Mouse (Mus musculus) right cerebral cortex, postnatal 25 days (tissue): ENCODE results near the gene Grin3b.

Experiments used
- DNase-seq: peaks from one replicate; pipeline ENCODE4 v3.0.0; 2022

Grin3b gene

GRCm38 (mm10) chr10:79968181-79968580 lies 2.3 kb upstream of the Grin3b start:
- no peak for DNase-seq

GRCm38 (mm10) chr10:79969124-79969568 lies 1.4 kb upstream of the Grin3b start:
- DNase-seq = no peak

GRCm38 (mm10) chr10:79971183-79971497 lies 625 bp downstream of the Grin3b start:
- no peak for DNase-seq

GRCm38 (mm10) chr10:79972831-79973230 lies 2.3 kb downstream of the Grin3b start:
- DNase-seq = no peak

- no peak for DNase-seq
Measured at GRCm38 (mm10) chr10:79974087-79974486, 3.6 kb downstream of the Grin3b start.

- DNase-seq = no peak
Measured at GRCm38 (mm10) chr10:79974668-79975067, 4.2 kb downstream of the Grin3b start.

GRCm38 (mm10) chr10:79976071-79976721 lies 5.7 kb downstream of the Grin3b start:
- no peak for DNase-seq

GRCm38 (mm10) chr10:79976722-79977107 lies 6.2 kb downstream of the Grin3b start:
- DNase-seq = no peak

GRCm38 (mm10) chr10:79977324-79977723 lies 6.8 kb downstream of the Grin3b start:
- DNase-seq = no peak

- no peak for DNase-seq
Measured at GRCm38 (mm10) chr10:79978061-79978460, 7.5 kb downstream of the Grin3b start.

- DNase-seq = no peak
Measured at GRCm38 (mm10) chr10:79979401-79980155, 9.1 kb downstream of the Grin3b start.

- no peak for DNase-seq
Measured at GRCm38 (mm10) chr10:79983205-79983604, 12.7 kb downstream of the Grin3b start.

- DNase-seq = peak; percentile 52
Measured at GRCm38 (mm10) chr10:79983670-79984069, 13.2 kb downstream of the Grin3b start.

GRCm38 (mm10) chr10:79984195-79984816 lies 13.8 kb downstream of the Grin3b start, which contains the start of gene Tmem259:
Tmem259 (minus strand) TSS chr10:79984330.
- peak; percentile 87 for DNase-seq

- peak; percentile 95 for DNase-seq
Measured at GRCm38 (mm10) chr10:79984871-79985270, 14.4 kb downstream of the Grin3b start.

- peak; percentile 66 for DNase-seq
Measured at GRCm38 (mm10) chr10:79985334-79986231, 15.1 kb downstream of the Grin3b start.

- no peak for DNase-seq
Measured at GRCm38 (mm10) chr10:79986232-79986878, 15.8 kb downstream of the Grin3b start.

GRCm38 (mm10) chr10:79986963-79987362 lies 16.4 kb downstream of the Grin3b start:
- peak; percentile 72 for DNase-seq

- no peak for DNase-seq
Measured at GRCm38 (mm10) chr10:79987771-79988505, 17.4 kb downstream of the Grin3b start.

- DNase-seq = no peak
Measured at GRCm38 (mm10) chr10:79988506-79989271, 18.2 kb downstream of the Grin3b start, which contains the start of gene Cnn2. Cnn2 (plus strand) TSS chr10:79988584.
